Mouse (Mus musculus) limb, embryonic 14.5 days (tissue): ENCODE measurements around the gene Trim65. TPM values are rescaled to one million over a fixed set of nuclear protein-coding genes. Genes with fewer than 3 reads are reported as not detected.

Source experiments
- ATAC-seq: fragments of 200-750 bp; cut with Nextera tagmentation; 2 replicates; pipeline ENCODE4 v1.8.0; 2017; ENCODE audit warnings: low read depth, moderate number of reproducible peaks, moderate TSS enrichment; ENCODE audit not compliant: low FRiP score
- DNase-seq: peaks from one replicate; pipeline ENCODE4 v3.0.0-alpha.2; 2015; ENCODE audit warnings: low spot score
- H3K27ac ChIP-seq: fragments of 300-500 bp; sonication (generic); replicated peaks from 2 replicates; pipeline ENCODE4 v1.5.1; 2014; ENCODE audit warnings: low read depth, mild to moderate bottlenecking, low read length, moderate library complexity, mixed read lengths
- H3K27me3 ChIP-seq: fragments of 300-500 bp; sonication (generic); 2 replicates; pipeline ENCODE4 v1.6.1; 2014; ENCODE audit warnings: low read length, mixed read lengths; ENCODE audit not compliant: control insufficient read depth, insufficient read depth
- H3K36me3 ChIP-seq: fragments of 300-500 bp; sonication (generic); 2 replicates; pipeline ENCODE4 v1.6.1; 2014; ENCODE audit warnings: mild to moderate bottlenecking, low read length, moderate library complexity, mixed read lengths; ENCODE audit not compliant: control insufficient read depth, insufficient read depth
- H3K4me1 ChIP-seq: fragments of 300-500 bp; sonication (generic); 2 replicates; pipeline ENCODE4 v1.6.1; 2014; ENCODE audit warnings: antibody characterized with exemption, low read length, mixed read lengths; ENCODE audit not compliant: control insufficient read depth, insufficient read depth
- H3K4me2 ChIP-seq: fragments of 300-500 bp; sonication (generic); replicated peaks from 2 replicates; pipeline ENCODE4 v1.6.1; 2014; ENCODE audit warnings: low read depth, mild to moderate bottlenecking, low read length, moderate library complexity; ENCODE audit not compliant: severe bottlenecking
- H3K4me3 ChIP-seq: fragments of 300-500 bp; sonication (generic); replicated peaks from 2 replicates; pipeline ENCODE4 v1.5.1; 2014; ENCODE audit warnings: low read length
- H3K9ac ChIP-seq: fragments of 300-500 bp; sonication (generic); 2 replicates; pipeline ENCODE4 v1.6.1; 2014; ENCODE audit warnings: mild to moderate bottlenecking, low read depth, low read length, moderate library complexity; ENCODE audit not compliant: severe bottlenecking
- H3K9me3 ChIP-seq: fragments of 300-500 bp; sonication (generic); 2 replicates; pipeline ENCODE4 v1.6.1; 2016; ENCODE audit warnings: low read length; ENCODE audit not compliant: control insufficient read depth
- POLR2A ChIP-seq: fragments of 200-500 bp; IDR thresholded peaks from 2 replicates; pipeline ENCODE4 v1.8.0; 2012; ENCODE audit warnings: inconsistent platforms, mild to moderate bottlenecking, moderate library complexity, borderline replicate concordance; ENCODE audit not compliant: insufficient read depth, insufficient read length; ENCODE audit errors: extremely low read depth
- WGBS: fragments of 180-500 bp; shearing (Covaris S2); extraction: QIAGEN DNeasy Blood & Tissue Kit; methylation state at CpG from one replicate; pipeline ENCODE4 v1.1.7; 2014; 5-methylcytosine and 5-hydroxymethylcytosine counted together
- polyA plus RNA-seq, 2 experiments: library from polyadenylated mRNA; depleted of rRNA in 1 of 2; stranded (reverse) in 1 of 2; unstranded in 1 of 2; fragments of >200 nt; fragmentation: Nextera tagmentation in 1 of 2; extraction: Ambion mirVana in 1 of 2; gene quantifications; 2 replicates each; pipeline versions ENCODE4 v1.2.1 to v1.2.3; 2012 to 2014

The Trim65 gene
- polyA plus RNA-seq, 2 experiments: 3.1 to 4.9 TPM

DNA sequence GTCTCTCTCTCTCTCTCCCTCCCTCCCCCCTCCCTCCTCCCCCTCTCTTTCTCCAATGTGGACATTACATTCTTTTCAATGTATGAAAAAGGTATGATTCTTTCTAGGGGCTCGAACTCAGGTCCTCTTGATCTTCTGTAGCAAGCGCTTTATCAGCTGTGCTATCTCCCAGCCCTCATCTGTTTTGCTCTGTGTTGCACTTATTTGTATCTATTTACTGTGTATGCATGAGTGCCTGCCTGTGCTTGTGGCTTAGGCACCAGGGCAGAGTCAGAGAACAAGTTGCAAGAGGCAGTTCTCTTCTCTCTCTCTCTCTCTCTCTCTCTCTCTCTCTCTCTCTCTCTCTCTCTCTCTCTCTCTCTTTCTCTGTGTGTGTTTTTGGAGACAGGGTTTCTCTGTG, 25.9 kb downstream of the Trim65 start:
- H3K36me3 ChIP-seq: no peaks in the 10 kb centered on the region
- peaks cover 56% of the 10 kb centered on the region for H3K4me1 ChIP-seq
- no peaks in the 10 kb centered on the region for H3K9me3 ChIP-seq
- H3K9ac ChIP-seq: no peak overlapping the region
- 92% methylated on average over 2 of the region's 2 CpGs for WGBS
- peaks cover 36% of the 10 kb centered on the region for H3K27me3 ChIP-seq
- no peak for ATAC-seq
- no peak for DNase-seq
- no peak overlapping the region; the same call in 1 of the 2 replicates for H3K27ac ChIP-seq
- H3K4me3 ChIP-seq: no peak overlapping the region
- H3K4me2 ChIP-seq: no peak overlapping the region
- TF ChIP-seq POLR2A: no peak

DNA sequence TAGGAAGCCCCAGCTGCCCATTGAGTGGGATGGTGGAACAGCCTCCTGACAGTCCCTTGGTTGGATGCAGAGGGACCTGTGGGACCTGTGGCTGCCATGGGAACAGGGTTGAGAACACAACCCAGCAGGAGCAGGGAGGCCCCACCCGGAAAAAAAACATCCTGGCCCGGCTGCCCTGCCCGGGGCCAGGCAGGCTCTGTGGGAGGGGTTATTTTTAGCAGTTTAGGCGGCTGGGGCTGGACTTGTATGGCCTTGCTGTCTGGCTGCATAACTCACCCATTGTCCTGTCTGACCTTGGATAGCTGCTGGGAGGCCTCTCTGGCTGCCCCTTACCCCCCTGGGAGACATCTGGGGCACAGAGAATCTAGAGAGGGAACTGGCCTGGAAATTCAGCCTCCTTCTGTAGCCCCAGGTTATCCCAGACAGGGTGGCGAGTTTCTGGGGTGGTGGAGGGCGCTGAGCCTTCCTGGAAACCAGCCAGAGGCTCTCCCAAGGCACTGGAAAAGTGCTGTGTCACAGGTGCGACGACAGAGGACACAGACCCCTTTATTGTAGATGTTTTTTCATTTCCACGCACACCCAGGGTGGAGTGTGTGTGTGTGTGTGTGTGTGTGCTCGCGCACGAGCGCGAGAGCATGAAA, 26.8 kb downstream of the Trim65 start:
- peak; percentile 50 for ATAC-seq
- Histone ChIP-seq H3K4me3 (no peak overlapping the region; the same call in 1 of the 2 replicates), H3K27me3 (peaks cover 26% of the 10 kb centered on the region), H3K4me1 (peaks cover 54% of the 10 kb centered on the region), H3K36me3 (no peaks in the 10 kb centered on the region), H3K4me2 (0 out of 2 replicates have a peak overlapping the region, but pooled peaks have one; percentile 8), H3K27ac (peak overlapping the region; percentile 72), H3K9ac (peak overlapping the region; percentile 25; the same call in 1 of the 2 replicates), H3K9me3 (no peaks in the 10 kb centered on the region)
- DNase-seq: peak; percentile 66
- WGBS: 38% methylated on average over 14 of the region's 14 CpGs
- no peak for TF ChIP-seq POLR2A

DNA sequence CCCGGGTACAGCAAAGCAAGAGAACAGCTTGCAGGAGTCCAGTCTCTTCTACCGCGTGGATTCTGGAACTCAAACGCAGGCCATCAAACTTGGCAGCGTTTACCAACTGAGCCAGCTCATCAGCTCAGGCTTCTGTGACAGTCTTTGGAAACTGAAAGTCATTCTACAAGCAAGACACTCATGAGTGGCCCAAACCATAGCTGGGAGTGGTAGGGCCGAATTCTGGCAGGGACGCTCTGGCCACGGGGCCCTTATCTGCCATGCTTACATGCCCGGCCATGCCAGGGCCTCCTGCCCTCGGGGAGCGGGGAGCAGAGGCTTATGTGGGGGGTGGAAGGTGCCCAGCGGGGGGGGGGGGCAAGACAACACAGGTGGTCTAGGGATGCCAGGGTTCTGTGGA, 27.4 kb downstream of the Trim65 start:
- Histone ChIP-seq H3K4me1 (peaks cover 54% of the 10 kb centered on the region), H3K27ac (0 out of 2 replicates have a peak overlapping the region, but pooled peaks have one; percentile 55), H3K4me3 (no peak overlapping the region)

DNA sequence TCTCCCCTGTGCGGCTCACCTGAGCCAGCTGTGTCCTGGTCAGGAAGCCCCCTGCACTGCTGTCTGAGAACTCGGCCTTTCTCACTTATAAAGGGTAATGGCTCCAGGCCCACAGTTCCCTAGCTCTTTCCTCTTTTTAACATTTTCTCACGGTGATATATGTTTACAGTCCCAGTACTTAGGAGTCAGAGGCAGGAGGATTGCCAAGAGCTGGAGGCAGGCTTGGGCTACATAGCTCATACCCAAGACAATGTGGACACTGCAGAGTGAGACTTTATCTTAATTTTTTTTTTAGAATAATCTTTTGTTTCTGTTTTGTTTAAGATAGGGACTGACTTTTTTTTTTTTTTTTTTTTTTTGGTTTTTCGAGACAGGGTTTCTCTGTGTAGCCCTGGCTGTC, 28.5 kb downstream of the Trim65 start:
- ATAC-seq: no peak
- Histone ChIP-seq H3K4me2 (no peak overlapping the region), H3K9ac (peak overlapping the region; percentile 47; the same call in 1 of the 2 replicates)

More for the DNA sequence above, 27.4 kb downstream of the Trim65 start:
- ATAC-seq (no peak), DNase-seq (no peak)
- Histone ChIP-seq H3K4me2 (no peak overlapping the region), H3K36me3 (no peaks in the 10 kb centered on the region), H3K27me3 (peaks cover 21% of the 10 kb centered on the region), H3K9ac (no peak overlapping the region), H3K9me3 (no peaks in the 10 kb centered on the region)
- TF ChIP-seq POLR2A: no peak
- WGBS: 77% methylated on average over 11 of the region's 12 CpGs

DNA sequence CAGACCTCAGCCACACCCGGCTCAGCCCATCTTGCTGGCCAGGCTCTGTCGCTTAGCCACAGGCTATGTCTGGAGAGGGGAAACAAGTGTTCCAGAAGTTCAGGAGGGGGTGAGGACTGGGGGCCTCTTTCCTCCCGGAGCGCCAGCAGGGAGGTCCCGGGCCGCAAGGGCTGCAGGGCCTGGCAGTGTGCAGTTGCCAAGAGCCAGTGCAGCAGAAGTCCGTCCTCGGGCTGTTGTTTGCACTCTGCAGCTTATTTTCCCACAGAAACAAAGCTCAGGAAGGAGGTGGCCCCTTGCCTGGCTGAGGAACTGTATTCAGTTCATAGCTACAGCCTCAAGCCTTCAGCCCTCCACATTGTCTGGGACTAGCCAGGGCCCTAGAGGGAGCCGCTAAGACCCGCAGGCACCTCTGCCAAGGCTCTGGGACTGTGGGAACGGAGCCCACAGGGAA, 29.0 kb downstream of the Trim65 start:
- 18% methylated on average over 10 of the region's 11 CpGs for WGBS
- H3K4me2 ChIP-seq: no peak overlapping the region

More for the DNA sequence above, 28.5 kb downstream of the Trim65 start:
- no peak overlapping the region for H3K4me3 ChIP-seq
- DNase-seq: no peak
- peaks cover 45% of the 10 kb centered on the region for H3K4me1 ChIP-seq
- TF ChIP-seq POLR2A: no peak
- no peaks in the 10 kb centered on the region for H3K9me3 ChIP-seq
- WGBS: 56% methylated on average over 3 of the region's 4 CpGs
- H3K36me3 ChIP-seq: no peaks in the 10 kb centered on the region
- peak overlapping the region; percentile 87 for H3K27ac ChIP-seq
- peaks cover 10% of the 10 kb centered on the region for H3K27me3 ChIP-seq

More for the DNA sequence above, 29.0 kb downstream of the Trim65 start:
- Histone ChIP-seq H3K27ac (peak overlapping the region; percentile 87), H3K27me3 (peaks cover 5% of the 10 kb centered on the region), H3K9ac (peak overlapping the region; percentile 47), H3K4me3 (no peak overlapping the region), H3K4me1 (peaks cover 42% of the 10 kb centered on the region), H3K9me3 (no peaks in the 10 kb centered on the region), H3K36me3 (no peaks in the 10 kb centered on the region)
- no peak for TF ChIP-seq POLR2A
- peak; percentile 29 for DNase-seq
- peak; percentile 35; the same call in 1 of the 2 replicates for ATAC-seq
